Mouse (Mus musculus): ENCODE results near the gene 1700021F05Rik. TPM values are rescaled to one million over a fixed set of nuclear protein-coding genes. Genes with fewer than 3 reads are reported as not detected.

The 1700021F05Rik gene
- total RNA-seq, 1 experiment, result 32.9 TPM

- H3K27ac ChIP-seq (ENCODE audit: insufficient read depth, low read depth, low read length, poor library complexity, severe bottlenecking), result no peak overlapping the region
- H3K36me3 ChIP-seq (ENCODE audit: control insufficient read depth, insufficient read depth, low read length, poor library complexity, severe bottlenecking), result peaks cover 15% of the 10 kb centered on the region
- DNase-seq (ENCODE audit: low read depth, low spot score), result no peak
- peaks cover 0 to 11% of the 10 kb centered on the region in 2 experiments; a peak in 1 of 4 replicates for H3K4me1 ChIP-seq (ENCODE audit: control insufficient read depth in 2 of 2, insufficient read depth in 2 of 2, low read length in 2 of 2, poor library complexity in 1 of 2)
- H3K4me3 ChIP-seq (ENCODE audit: insufficient read depth in 1 of 2, low read depth in 1 of 2, low read length in 2 of 2, poor library complexity in 1 of 2, severe bottlenecking in 1 of 2), result no peak overlapping the region
- in situ Hi-C loops (cut with MboI; ENCODE audit: low sequenced_read_pairs in 2 of 2, unreplicated experiment in 2 of 2), result no loop called here
- H3K9me3 ChIP-seq (ENCODE audit: control insufficient read depth, insufficient read depth, low read depth, low read length), result no peaks in the 10 kb centered on the region
- H3K9ac ChIP-seq (ENCODE audit: insufficient read depth, low read depth, low read length, poor library complexity, severe bottlenecking), result no peak overlapping the region
- TF ChIP-seq MAFK (IDR thresholded peaks at IDR 0.05; ENCODE audit: insufficient read depth, low read depth, low read length) (no peak), ZC3H11A (IDR thresholded peaks at IDR 0.05; ENCODE audit: borderline replicate concordance, low read depth, low read length) (no peak), CHD2 (IDR thresholded peaks at IDR 0.05; ENCODE audit: low read depth, low read length) (no peak), ZNF384 (IDR thresholded peaks at IDR 0.05; ENCODE audit: low read depth, low read length) (no peak), HCFC1 (IDR thresholded peaks at IDR 0.05; ENCODE audit: borderline replicate concordance, insufficient read depth, low read length) (no peak)
Observed at GRCm38 (mm10) chr10:43517836-43518235, 23.0 kb downstream of the 1700021F05Rik start.

GRCm38 (mm10) chr10:43516992-43517660, 23.7 kb downstream of the 1700021F05Rik start:
- no peak overlapping the region for H3K27ac ChIP-seq (ENCODE audit: insufficient read depth, low read depth, low read length, poor library complexity, severe bottlenecking)
- no peak for DNase-seq (ENCODE audit: low read depth, low spot score)

GRCm38 (mm10) chr10:43512976-43513375, 27.8 kb downstream of the 1700021F05Rik start:
- in situ Hi-C loops (cut with MboI; ENCODE audit: low sequenced_read_pairs in 2 of 2, unreplicated experiment in 2 of 2), result no loop called here
- DNase-seq (ENCODE audit: low read depth, low spot score), result no peak
- Histone ChIP-seq H3K27ac (ENCODE audit: insufficient read depth, low read depth, low read length, poor library complexity, severe bottlenecking) (no peak overlapping the region), H3K4me3 (ENCODE audit: insufficient read depth in 1 of 2, low read depth in 1 of 2, low read length in 2 of 2, poor library complexity in 1 of 2, severe bottlenecking in 1 of 2) (no peak overlapping the region), H3K9ac (ENCODE audit: insufficient read depth, low read depth, low read length, poor library complexity, severe bottlenecking) (no peak overlapping the region), H3K36me3 (ENCODE audit: control insufficient read depth, insufficient read depth, low read length, poor library complexity, severe bottlenecking) (peaks cover 45% of the 10 kb centered on the region), H3K9me3 (ENCODE audit: control insufficient read depth, insufficient read depth, low read depth, low read length) (no peaks in the 10 kb centered on the region), H3K4me1 (ENCODE audit: control insufficient read depth in 2 of 2, insufficient read depth in 2 of 2, low read length in 2 of 2, poor library complexity in 1 of 2) (peaks cover 2 to 24% of the 10 kb centered on the region in 2 experiments; a peak in 3 of 4 replicates)
- no peak for TF ChIP-seq ZC3H11A (IDR thresholded peaks at IDR 0.05; ENCODE audit: borderline replicate concordance, low read depth, low read length)
- TF ChIP-seq ZNF384 (IDR thresholded peaks at IDR 0.05; ENCODE audit: low read depth, low read length), result no peak

More at GRCm38 (mm10) chr10:43516992-43517660, 23.7 kb downstream of the 1700021F05Rik start:
- Histone ChIP-seq H3K9ac (ENCODE audit: insufficient read depth, low read depth, low read length, poor library complexity, severe bottlenecking) (no peak overlapping the region), H3K4me3 (ENCODE audit: insufficient read depth in 1 of 2, low read depth in 1 of 2, low read length in 2 of 2, poor library complexity in 1 of 2, severe bottlenecking in 1 of 2) (no peak overlapping the region), H3K4me1 (ENCODE audit: control insufficient read depth in 2 of 2, insufficient read depth in 2 of 2, low read length in 2 of 2, poor library complexity in 1 of 2) (peaks cover 0 to 12% of the 10 kb centered on the region in 2 experiments; a peak in 2 of 4 replicates), H3K36me3 (ENCODE audit: control insufficient read depth, insufficient read depth, low read length, poor library complexity, severe bottlenecking) (peaks cover 19% of the 10 kb centered on the region), H3K9me3 (ENCODE audit: control insufficient read depth, insufficient read depth, low read depth, low read length) (no peaks in the 10 kb centered on the region)
- in situ Hi-C loops (cut with MboI; ENCODE audit: low sequenced_read_pairs in 2 of 2, unreplicated experiment in 2 of 2), result no loop called here
- TF ChIP-seq HCFC1 (IDR thresholded peaks at IDR 0.05; ENCODE audit: borderline replicate concordance, insufficient read depth, low read length), result no peak
- no peak for TF ChIP-seq MAFK (IDR thresholded peaks at IDR 0.05; ENCODE audit: insufficient read depth, low read depth, low read length)
- TF ChIP-seq ZC3H11A (IDR thresholded peaks at IDR 0.05; ENCODE audit: borderline replicate concordance, low read depth, low read length), result no peak
- no peak for TF ChIP-seq ZNF384 (IDR thresholded peaks at IDR 0.05; ENCODE audit: low read depth, low read length)
- no peak for TF ChIP-seq CHD2 (IDR thresholded peaks at IDR 0.05; ENCODE audit: low read depth, low read length)

- H3K27ac ChIP-seq (ENCODE audit: insufficient read depth, low read depth, low read length, poor library complexity, severe bottlenecking), result no peak overlapping the region
- no peak overlapping the region for H3K9ac ChIP-seq (ENCODE audit: insufficient read depth, low read depth, low read length, poor library complexity, severe bottlenecking)
- H3K9me3 ChIP-seq (ENCODE audit: control insufficient read depth, insufficient read depth, low read depth, low read length), result no peaks in the 10 kb centered on the region
- TF ChIP-seq HCFC1 (IDR thresholded peaks at IDR 0.05; ENCODE audit: borderline replicate concordance, insufficient read depth, low read length), result no peak
- no peak for TF ChIP-seq ZNF384 (IDR thresholded peaks at IDR 0.05; ENCODE audit: low read depth, low read length)
- peaks cover 2 to 19% of the 10 kb centered on the region in 2 experiments; a peak in 3 of 4 replicates for H3K4me1 ChIP-seq (ENCODE audit: control insufficient read depth in 2 of 2, insufficient read depth in 2 of 2, low read length in 2 of 2, poor library complexity in 1 of 2)
- no peak for DNase-seq (ENCODE audit: low read depth, low spot score)
- H3K36me3 ChIP-seq (ENCODE audit: control insufficient read depth, insufficient read depth, low read length, poor library complexity, severe bottlenecking), result peaks cover 39% of the 10 kb centered on the region
- H3K4me3 ChIP-seq (ENCODE audit: insufficient read depth in 1 of 2, low read depth in 1 of 2, low read length in 2 of 2, poor library complexity in 1 of 2, severe bottlenecking in 1 of 2), result no peak overlapping the region
- in situ Hi-C loops (cut with MboI; ENCODE audit: low sequenced_read_pairs in 2 of 2, unreplicated experiment in 2 of 2), result no loop called here
Observed at GRCm38 (mm10) chr10:43509228-43509627, 31.6 kb downstream of the 1700021F05Rik start.

GRCm38 (mm10) chr10:43507051-43507450, 33.7 kb downstream of the 1700021F05Rik start:
- H3K9ac ChIP-seq (ENCODE audit: insufficient read depth, low read depth, low read length, poor library complexity, severe bottlenecking), result no peak overlapping the region
- H3K4me3 ChIP-seq (ENCODE audit: insufficient read depth in 1 of 2, low read depth in 1 of 2, low read length in 2 of 2, poor library complexity in 1 of 2, severe bottlenecking in 1 of 2), result no peak overlapping the region
- no peaks in the 10 kb centered on the region for H3K9me3 ChIP-seq (ENCODE audit: control insufficient read depth, insufficient read depth, low read depth, low read length)
- in situ Hi-C loops (cut with MboI; ENCODE audit: low sequenced_read_pairs in 2 of 2, unreplicated experiment in 2 of 2), result no loop called here
- TF ChIP-seq HCFC1 (IDR thresholded peaks at IDR 0.05; ENCODE audit: borderline replicate concordance, insufficient read depth, low read length), result no peak
- TF ChIP-seq ZNF384 (IDR thresholded peaks at IDR 0.05; ENCODE audit: low read depth, low read length), result no peak
- TF ChIP-seq ZC3H11A (IDR thresholded peaks at IDR 0.05; ENCODE audit: borderline replicate concordance, low read depth, low read length), result no peak
- no peak for TF ChIP-seq MAFK (IDR thresholded peaks at IDR 0.05; ENCODE audit: insufficient read depth, low read depth, low read length)
- TF ChIP-seq CHD2 (IDR thresholded peaks at IDR 0.05; ENCODE audit: low read depth, low read length), result no peak
- H3K36me3 ChIP-seq (ENCODE audit: control insufficient read depth, insufficient read depth, low read length, poor library complexity, severe bottlenecking), result peaks cover 25% of the 10 kb centered on the region
- no peak overlapping the region; the same call in 1 of the 2 replicates for H3K27ac ChIP-seq (ENCODE audit: insufficient read depth, low read depth, low read length, poor library complexity, severe bottlenecking)
- DNase-seq (ENCODE audit: low read depth, low spot score), result no peak
- H3K4me1 ChIP-seq (ENCODE audit: control insufficient read depth in 2 of 2, insufficient read depth in 2 of 2, low read length in 2 of 2, poor library complexity in 1 of 2), result peaks cover 2 to 15% of the 10 kb centered on the region in 2 experiments; a peak in 3 of 4 replicates
